Mouse (Mus musculus) forebrain, embryonic 15.5 days (tissue): ENCODE measurements around the gene Gabpb2. TPM values are rescaled to one million over a fixed set of nuclear protein-coding genes. Genes with fewer than 3 reads are reported as not detected.

Source experiments
- ATAC-seq: fragments of 200-750 bp; cut with Nextera tagmentation; replicated peaks from 2 replicates; pipeline ENCODE4 v1.8.0; 2017; ENCODE audit warnings: mild to moderate bottlenecking, moderate TSS enrichment, moderate library complexity
- H3K27ac ChIP-seq: fragments of 300-500 bp; sonication (generic); replicated peaks from 2 replicates; pipeline ENCODE4 v1.5.1; 2015; ENCODE audit warnings: mild to moderate bottlenecking, inconsistent platforms
- H3K27me3 ChIP-seq: fragments of 300-500 bp; sonication (generic); 2 replicates; pipeline ENCODE4 v1.6.1; 2015; ENCODE audit warnings: inconsistent platforms
- H3K36me3 ChIP-seq: fragments of 300-500 bp; sonication (generic); 2 replicates; pipeline ENCODE4 v1.6.1; 2015; ENCODE audit warnings: mild to moderate bottlenecking, inconsistent platforms
- H3K4me1 ChIP-seq: fragments of 300-500 bp; sonication (generic); 2 replicates; pipeline ENCODE4 v1.6.1; 2015; ENCODE audit warnings: inconsistent platforms
- H3K4me2 ChIP-seq: fragments of 300-500 bp; sonication (generic); replicated peaks from 2 replicates; pipeline ENCODE4 v1.6.1; 2015; ENCODE audit warnings: mild to moderate bottlenecking, inconsistent platforms
- H3K4me3 ChIP-seq: fragments of 300-500 bp; sonication (generic); 2 replicates; pipeline ENCODE4 v1.5.1; 2015; ENCODE audit warnings: mild to moderate bottlenecking, inconsistent platforms
- H3K9ac ChIP-seq: fragments of 300-500 bp; sonication (generic); replicated peaks from 2 replicates; pipeline ENCODE4 v1.6.1; 2015; ENCODE audit warnings: mild to moderate bottlenecking, inconsistent platforms
- H3K9me3 ChIP-seq: fragments of 300-500 bp; sonication (generic); 2 replicates; pipeline ENCODE4 v1.6.1; 2016; ENCODE audit warnings: inconsistent platforms
- WGBS: fragments of 180-500 bp; shearing (Covaris S2); methylation state at CpG from one replicate; pipeline ENCODE4 v1.1.7; 2015; ENCODE audit warnings: mixed read lengths; 5-methylcytosine and 5-hydroxymethylcytosine counted together
- polyA plus RNA-seq: library from polyadenylated mRNA; unstranded; fragments of >200 nt; fragmentation: Nextera tagmentation; extraction: Ambion mirVana; gene quantifications from 2 replicates; pipeline ENCODE4 v1.2.1, GENCODE M21; 2015

Gabpb2 gene
- polyA plus RNA-seq, 1 experiment from 2014 or later = 4.8 TPM

GRCm38 (mm10) chr3:95162345-95162628, 55.4 kb downstream of the Gabpb2 start:
- H3K4me1 ChIP-seq = peaks cover 36% of the 10 kb centered on the region
- H3K36me3 ChIP-seq = peaks cover 27% of the 10 kb centered on the region
- H3K27ac ChIP-seq = peak overlapping the region; percentile 83
- no peaks in the 10 kb centered on the region for H3K9me3 ChIP-seq
- H3K27me3 ChIP-seq = no peaks in the 10 kb centered on the region
- H3K4me3 ChIP-seq = peak overlapping the region; percentile 67
- no peak for ATAC-seq
- WGBS = 11% methylated on average over 2 of the region's 2 CpGs
- H3K9ac ChIP-seq = peak overlapping the region; percentile 84
- H3K4me2 ChIP-seq = peak overlapping the region; percentile 75

- Histone ChIP-seq H3K4me2 (peak overlapping the region; percentile 75), H3K9ac (peak overlapping the region; percentile 84), H3K9me3 (no peaks in the 10 kb centered on the region), H3K4me3 (peak overlapping the region; percentile 67), H3K4me1 (peaks cover 36% of the 10 kb centered on the region), H3K36me3 (peaks cover 22% of the 10 kb centered on the region), H3K27me3 (no peaks in the 10 kb centered on the region), H3K27ac (peak overlapping the region; percentile 83)
- 3% methylated on average over 9 of the region's 9 CpGs for WGBS
- ATAC-seq = peak; percentile 6
These were observed 55.9 kb downstream of the Gabpb2 start for GRCm38 (mm10) chr3:95161618-95162344.

DNA sequence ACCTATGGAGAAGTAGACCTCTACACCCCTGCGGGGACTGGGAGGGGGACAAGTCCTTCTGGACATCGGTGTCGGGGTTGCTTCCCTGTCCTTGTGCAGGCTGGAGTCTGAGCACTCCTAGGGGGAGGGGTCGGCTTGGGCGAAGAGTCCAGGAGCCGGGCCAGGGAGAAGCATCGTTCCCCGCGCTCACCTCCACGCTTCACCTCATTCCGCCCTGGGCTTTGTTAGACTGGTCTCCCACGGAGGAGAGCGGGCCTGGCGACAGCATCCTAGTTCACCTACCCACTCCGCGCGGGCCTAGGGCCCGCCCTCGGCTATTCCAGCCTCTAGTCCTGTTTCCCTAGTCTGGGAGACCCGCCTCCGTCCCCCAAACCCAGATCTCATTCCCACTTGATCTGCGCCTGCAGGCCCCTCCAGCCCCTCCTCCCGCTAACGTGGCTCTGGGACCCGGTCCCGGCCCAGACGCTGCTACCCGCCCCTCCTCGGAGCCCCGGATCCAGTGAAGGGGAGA, 56.6 kb downstream of the Gabpb2 start:
- 1% methylated on average over 29 of the region's 30 CpGs for WGBS
- peak overlapping the region; percentile 67 for H3K4me3 ChIP-seq
- H3K9me3 ChIP-seq = no peaks in the 10 kb centered on the region
- ATAC-seq = peak; percentile 11
- no peaks in the 10 kb centered on the region for H3K27me3 ChIP-seq
- peak overlapping the region; percentile 84 for H3K9ac ChIP-seq
- peak overlapping the region; percentile 75 for H3K4me2 ChIP-seq
- H3K4me1 ChIP-seq = peaks cover 36% of the 10 kb centered on the region
- peaks cover 16% of the 10 kb centered on the region for H3K36me3 ChIP-seq
- H3K27ac ChIP-seq = peak overlapping the region; percentile 83

GRCm38 (mm10) chr3:95159987-95160963, 57.4 kb downstream of the Gabpb2 start, which contains the start of gene Sema6c:
Gene Sema6c, plus strand, starts transcription at chr3:95160457.
- under 1% methylated on average over 66 of the region's 66 CpGs for WGBS
- peak within 1 kb of the TSS; percentile 83 for H3K27ac ChIP-seq

DNA sequence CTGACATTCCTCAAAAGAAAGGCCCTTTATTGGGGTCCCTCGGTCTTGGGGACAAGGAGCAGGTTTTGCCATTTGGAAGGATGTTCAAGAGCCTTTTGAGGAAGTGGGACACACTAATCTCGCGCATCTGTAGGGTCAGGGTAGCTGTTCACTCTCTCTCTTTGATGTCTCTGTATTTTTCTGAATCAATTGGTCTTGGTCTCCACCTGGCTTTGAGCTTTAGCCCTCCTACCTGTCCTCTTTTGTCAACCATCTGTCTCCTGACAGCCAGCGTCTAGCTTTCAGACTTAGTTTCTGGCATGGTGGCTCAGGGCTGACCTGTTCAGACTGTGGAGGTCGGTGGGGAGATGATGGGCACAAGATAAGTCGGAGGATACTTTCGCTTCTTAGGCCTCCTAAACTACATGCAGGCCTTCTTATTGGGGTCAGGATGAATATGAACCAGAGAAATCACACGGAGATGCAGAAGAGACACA, 58.2 kb downstream of the Gabpb2 start:
- Histone ChIP-seq H3K36me3 (peaks cover 3% of the 10 kb centered on the region; the same call in 1 of the 2 replicates), H3K4me3 (peak overlapping the region; percentile 67), H3K9ac (peak overlapping the region; percentile 84), H3K27ac (peak overlapping the region; percentile 22; the same call in 1 of the 2 replicates), H3K4me2 (peak overlapping the region; percentile 75), H3K4me1 (peaks cover 35% of the 10 kb centered on the region), H3K27me3 (no peaks in the 10 kb centered on the region), H3K9me3 (no peaks in the 10 kb centered on the region)
- 12% methylated on average over 8 of the region's 8 CpGs for WGBS
- no peak for ATAC-seq

More at GRCm38 (mm10) chr3:95159987-95160963, 57.4 kb downstream of the Gabpb2 start, which contains the start of gene Sema6c:
- H3K36me3 ChIP-seq = peaks cover 10% of the 10 kb centered on the region; the same call in 1 of the 2 replicates
- ATAC-seq = peak; percentile 98
- peaks cover 36% of the 10 kb centered on the region for H3K4me1 ChIP-seq
- no peaks in the 10 kb centered on the region for H3K9me3 ChIP-seq
- peak within 1 kb of the TSS; percentile 84 for H3K9ac ChIP-seq
- no peaks in the 10 kb centered on the region for H3K27me3 ChIP-seq
- peak within 1 kb of the TSS; percentile 67 for H3K4me3 ChIP-seq
- peak within 1 kb of the TSS; percentile 75 for H3K4me2 ChIP-seq

DNA sequence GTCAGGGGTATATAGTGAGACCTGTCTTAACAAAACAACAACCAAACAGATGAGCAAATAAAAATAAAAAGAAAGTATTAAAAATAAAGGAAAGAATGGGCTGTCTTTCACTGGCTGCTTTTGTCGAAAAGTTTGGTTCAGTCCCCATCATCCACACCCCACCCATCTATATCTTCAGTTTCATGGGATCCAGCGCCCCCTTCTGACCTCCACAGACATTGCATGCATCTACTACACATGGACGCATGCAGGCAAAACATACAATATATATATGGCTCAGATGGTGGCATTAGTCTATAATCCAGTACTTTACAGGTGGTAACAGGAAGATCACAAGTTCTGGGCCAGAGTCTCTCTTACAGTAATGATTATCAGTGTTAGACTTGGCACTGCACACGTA, 63.8 kb downstream of the Gabpb2 start:
- H3K9ac ChIP-seq = no peak overlapping the region
- H3K9me3 ChIP-seq = no peaks in the 10 kb centered on the region
- no peak for ATAC-seq
- H3K4me2 ChIP-seq = no peak overlapping the region
- H3K36me3 ChIP-seq = no peaks in the 10 kb centered on the region
- H3K27ac ChIP-seq = no peak overlapping the region
- WGBS = 53% methylated on average over 4 of the region's 4 CpGs
- H3K27me3 ChIP-seq = no peaks in the 10 kb centered on the region
- no peaks in the 10 kb centered on the region for H3K4me1 ChIP-seq
- H3K4me3 ChIP-seq = no peak overlapping the region

GRCm38 (mm10) chr3:95147924-95148323, 69.8 kb downstream of the Gabpb2 start:
- H3K27me3 ChIP-seq = no peaks in the 10 kb centered on the region
- no peaks in the 10 kb centered on the region for H3K4me1 ChIP-seq
- H3K9ac ChIP-seq = no peak overlapping the region
- H3K4me3 ChIP-seq = no peak overlapping the region
- no peak overlapping the region for H3K27ac ChIP-seq
- 63% methylated on average over 3 of the region's 3 CpGs for WGBS
- ATAC-seq = no peak
- H3K36me3 ChIP-seq = no peaks in the 10 kb centered on the region
- no peaks in the 10 kb centered on the region for H3K9me3 ChIP-seq
- no peak overlapping the region for H3K4me2 ChIP-seq

- H3K4me3 ChIP-seq = no peak overlapping the region
- peak; percentile 82 for ATAC-seq
- no peak overlapping the region for H3K4me2 ChIP-seq
- H3K36me3 ChIP-seq = peaks cover 12% of the 10 kb centered on the region
- H3K9me3 ChIP-seq = no peaks in the 10 kb centered on the region
- H3K27ac ChIP-seq = no peak overlapping the region
- H3K4me1 ChIP-seq = no peaks in the 10 kb centered on the region
- no peaks in the 10 kb centered on the region for H3K27me3 ChIP-seq
- WGBS = 10% methylated on average over 5 of the region's 5 CpGs
- H3K9ac ChIP-seq = no peak overlapping the region
These were observed 75.1 kb downstream of the Gabpb2 start for GRCm38 (mm10) chr3:95142617-95143011.

- no peaks in the 10 kb centered on the region for H3K27me3 ChIP-seq
These were observed 75.6 kb downstream of the Gabpb2 start, which contains the start of gene Tnfaip8l2 for GRCm38 (mm10) chr3:95141952-95142616. Gene Tnfaip8l2, minus strand, starts transcription at chr3:95142360.

GRCm38 (mm10) chr3:95141474-95141873, 76.2 kb downstream of the Gabpb2 start:
- Histone ChIP-seq H3K27ac (no peak overlapping the region), H3K4me3 (no peak overlapping the region), H3K27me3 (no peaks in the 10 kb centered on the region), H3K4me2 (no peak overlapping the region), H3K36me3 (peaks cover 12% of the 10 kb centered on the region), H3K4me1 (no peaks in the 10 kb centered on the region), H3K9ac (no peak overlapping the region), H3K9me3 (no peaks in the 10 kb centered on the region)
- 92% methylated on average over 9 of the region's 9 CpGs for WGBS
- no peak for ATAC-seq

More at GRCm38 (mm10) chr3:95141952-95142616, 75.6 kb downstream of the Gabpb2 start, which contains the start of gene Tnfaip8l2:
- ATAC-seq = peak; percentile 44; the same call in 1 of the 2 replicates
- no peak within 1 kb of the TSS for H3K4me2 ChIP-seq
- H3K9me3 ChIP-seq = no peaks in the 10 kb centered on the region
- H3K9ac ChIP-seq = no peak within 1 kb of the TSS
- H3K27ac ChIP-seq = no peak within 1 kb of the TSS
- H3K4me3 ChIP-seq = no peak within 1 kb of the TSS
- no peaks in the 10 kb centered on the region for H3K4me1 ChIP-seq
- WGBS = 83% methylated on average over 10 of the region's 10 CpGs
- H3K36me3 ChIP-seq = peaks cover 12% of the 10 kb centered on the region

DNA sequence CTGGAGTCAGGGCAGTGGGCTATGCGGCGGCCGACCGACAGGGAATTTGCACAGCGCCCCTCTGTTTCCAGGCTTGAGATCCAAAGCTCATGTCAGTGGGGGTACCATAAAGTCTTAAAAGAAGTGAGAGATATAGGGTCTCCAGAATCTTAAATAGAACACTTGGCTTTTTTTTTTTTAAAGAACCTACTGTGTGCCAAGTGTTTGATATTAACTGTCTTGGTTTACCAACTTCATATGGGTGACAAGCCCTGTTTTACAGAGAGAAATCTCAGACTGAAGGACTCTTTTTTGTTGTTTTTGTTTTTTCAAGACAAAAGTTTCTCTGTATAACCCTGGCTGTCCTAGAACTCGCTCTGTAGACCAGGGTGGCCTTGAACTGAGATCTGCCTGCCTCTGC, 76.9 kb downstream of the Gabpb2 start:
- Histone ChIP-seq H3K4me3 (no peak overlapping the region), H3K36me3 (peaks cover 12% of the 10 kb centered on the region), H3K4me2 (no peak overlapping the region), H3K27me3 (no peaks in the 10 kb centered on the region), H3K4me1 (peaks cover 2% of the 10 kb centered on the region; the same call in 1 of the 2 replicates), H3K9me3 (no peaks in the 10 kb centered on the region), H3K27ac (no peak overlapping the region), H3K9ac (no peak overlapping the region)
- 87% methylated on average over 6 of the region's 6 CpGs for WGBS
- ATAC-seq = no peak
